Mouse (Mus musculus) gastrocnemius, postnatal 4 days (tissue): ENCODE measurements at regions not wholly inside any gene's neighbourhood (a gene's known extent, or its start where the extent isn't known, plus 50 kb on each side); places are given as distances from the start of the nearest gene placed in this dataset.

Experiments used
- DNase-seq, 2 experiments: peaks; one replicate each; pipeline ENCODE4 v3.0.0; 2021 to 2022; ENCODE audit warnings: low spot score in 2 of 2, mixed read lengths in 2 of 2

DNA sequence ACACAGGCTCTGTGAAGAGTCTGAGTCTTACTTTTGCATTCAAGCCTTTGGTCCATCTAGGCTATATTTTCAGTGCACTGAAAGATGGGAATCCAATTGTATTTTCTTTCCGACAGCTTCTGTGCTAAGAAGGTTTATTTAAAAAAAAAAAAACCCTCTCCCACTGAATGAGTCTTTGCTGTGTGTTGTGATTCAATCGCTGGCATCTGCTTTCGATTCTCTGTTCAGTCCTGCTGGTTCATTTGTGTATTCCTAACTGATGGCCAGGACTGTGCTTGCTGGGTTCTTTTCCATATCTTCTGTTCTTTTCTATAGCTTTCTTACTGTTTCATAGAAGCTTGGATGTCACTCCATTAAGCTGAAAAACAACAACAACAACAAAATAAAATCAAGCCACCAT is 132.9 kb downstream of the Tex36 start:
- no peak for DNase-seq

DNA sequence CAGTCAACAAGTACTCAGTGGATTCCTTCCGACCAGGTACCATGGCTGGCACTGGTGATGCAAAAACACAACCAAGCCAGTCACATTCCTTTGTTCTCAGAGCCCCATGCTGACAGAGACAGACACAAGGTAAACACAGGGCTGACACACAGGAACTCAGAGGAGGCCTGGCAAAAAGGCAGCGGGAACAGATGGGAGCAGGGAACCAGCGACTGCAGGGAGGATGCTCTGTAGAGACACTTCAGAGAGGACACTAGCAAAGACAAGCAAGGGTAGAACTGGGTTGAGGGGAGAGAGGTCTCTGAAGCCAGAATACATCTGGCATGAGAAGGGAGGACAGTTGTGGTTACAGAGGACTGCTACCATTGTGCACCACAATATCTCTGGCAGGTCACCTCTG is 133.6 kb downstream of the Tex36 start:
- DNase-seq: no peak

GRCm38 (mm10) chr7:133467579-133467978 is 134.4 kb downstream of the Tex36 start:
- DNase-seq: no peak

DNA sequence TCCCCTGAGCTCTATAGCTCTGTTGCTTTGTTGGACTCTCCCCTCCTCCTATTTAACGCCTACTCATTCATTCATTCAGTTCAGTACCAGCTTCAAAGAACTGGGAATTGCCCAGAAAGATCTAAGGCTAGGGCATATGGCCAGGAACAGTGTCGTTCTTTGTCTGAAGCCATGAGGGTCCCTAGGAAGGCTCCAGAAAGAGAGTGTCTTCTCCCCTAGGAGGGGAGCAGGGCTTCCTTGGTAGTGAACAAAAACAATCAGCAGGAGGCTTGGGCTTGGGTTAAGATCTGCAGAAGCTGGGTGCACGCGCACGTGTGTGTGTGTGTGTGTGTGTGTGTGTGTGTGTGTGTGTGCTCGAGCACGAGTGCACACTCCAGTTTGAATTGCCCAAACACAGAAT is 142.7 kb downstream of the Tex36 start:
- no peak for DNase-seq

DNA sequence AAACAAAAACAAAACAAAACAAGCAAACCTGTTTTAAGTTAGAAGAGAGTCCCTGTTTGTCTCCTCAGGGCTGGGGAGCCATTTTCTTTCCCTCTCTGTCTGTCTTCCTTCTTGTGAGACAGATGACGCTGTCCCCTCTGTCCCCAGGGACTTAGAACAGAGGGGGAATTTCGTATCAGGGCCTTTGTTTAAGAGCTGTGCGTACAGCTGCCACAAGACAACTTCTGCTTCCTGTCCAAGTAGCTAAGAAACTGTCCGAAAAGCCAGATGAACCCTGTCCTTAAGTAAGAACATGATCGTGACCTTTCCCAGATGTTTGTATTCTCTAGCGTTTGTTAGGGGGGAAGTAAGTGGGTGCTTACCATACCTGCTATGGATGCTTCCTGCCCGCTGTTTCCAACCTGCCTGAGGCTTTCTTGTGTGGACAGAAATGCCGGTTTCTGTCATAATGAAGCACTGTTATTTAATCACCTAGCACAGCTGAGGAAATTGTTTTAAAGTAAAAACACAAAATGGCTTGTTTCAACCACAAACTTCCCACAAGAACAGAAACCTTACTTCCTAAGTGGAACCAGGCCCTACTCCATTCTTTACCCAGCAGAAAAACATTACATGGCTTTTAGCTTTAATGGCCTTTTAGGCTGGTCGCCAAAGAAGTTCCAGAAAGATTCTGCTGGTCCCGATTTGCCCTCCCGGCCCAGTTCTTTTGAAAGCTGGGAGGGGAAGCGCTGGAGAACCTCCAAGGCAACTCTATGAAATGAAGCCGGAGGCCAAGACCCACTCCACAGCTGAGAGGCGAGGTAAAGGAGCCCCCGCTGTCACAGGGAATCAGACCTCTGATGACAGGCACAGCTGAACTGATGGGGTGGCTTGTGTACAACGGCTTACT is 144.3 kb downstream of the Tex36 start:
- DNase-seq: peak in 1 of 2 experiments; percentile 21

- DNase-seq: no peak
Observed at GRCm38 (mm10) chr7:133450246-133450645, 151.7 kb downstream of the Tex36 start.

- no peak for DNase-seq
Observed at GRCm38 (mm10) chr7:133447079-133447478, 154.9 kb downstream of the Tex36 start.

GRCm38 (mm10) chr7:133441661-133442060 is 160.3 kb downstream of the Tex36 start:
- no peak for DNase-seq

- DNase-seq: no peak
Observed at GRCm38 (mm10) chr7:133441169-133441568, 160.8 kb downstream of the Tex36 start.

- no peak for DNase-seq
Observed at GRCm38 (mm10) chr7:133440711-133441110, 161.2 kb downstream of the Tex36 start.

- DNase-seq: no peak
Observed at GRCm38 (mm10) chr7:133440086-133440485, 161.9 kb downstream of the Tex36 start.

- DNase-seq: no peak
Observed at GRCm38 (mm10) chr7:133438631-133439030, 163.3 kb downstream of the Tex36 start.

GRCm38 (mm10) chr7:133437866-133438265 is 164.1 kb downstream of the Tex36 start:
- no peak for DNase-seq

DNA sequence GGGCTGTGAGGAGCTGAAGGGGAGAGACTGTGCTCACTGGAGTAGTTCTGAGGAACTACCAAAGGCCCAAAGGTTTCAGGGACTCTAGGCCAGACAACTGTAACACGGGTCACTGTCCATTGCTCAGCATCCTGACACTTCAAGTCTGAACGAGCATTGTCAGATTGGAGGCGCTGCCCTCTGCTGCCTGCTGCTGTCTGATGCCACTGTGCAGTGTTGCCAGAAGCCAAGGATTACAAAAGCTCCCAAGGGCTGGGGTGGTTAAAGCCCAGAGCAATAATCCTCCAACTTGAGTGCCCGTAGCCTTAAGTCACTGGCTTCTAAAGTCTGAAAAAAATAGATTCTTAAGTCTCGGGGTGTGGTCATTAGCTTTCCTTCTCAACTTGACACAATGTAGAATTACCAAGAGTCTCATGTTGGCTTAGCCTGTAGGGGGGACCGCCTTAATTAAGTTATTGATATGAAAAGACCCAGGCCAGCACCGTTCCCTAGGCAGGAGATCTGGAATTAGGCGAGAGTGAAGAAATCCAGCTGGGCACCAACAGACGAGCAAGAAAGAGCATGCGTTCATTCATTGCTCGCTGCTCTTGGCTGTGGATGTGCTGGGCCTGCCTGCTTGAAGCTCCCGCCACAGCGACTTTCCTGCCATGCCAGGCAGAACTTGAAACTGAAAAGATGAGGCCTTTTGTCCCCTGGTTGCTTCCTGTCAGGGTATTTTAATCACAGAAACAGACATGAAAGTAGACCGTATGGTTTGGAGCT is 166.2 kb downstream of the Tex36 start:
- no peak for DNase-seq

DNA sequence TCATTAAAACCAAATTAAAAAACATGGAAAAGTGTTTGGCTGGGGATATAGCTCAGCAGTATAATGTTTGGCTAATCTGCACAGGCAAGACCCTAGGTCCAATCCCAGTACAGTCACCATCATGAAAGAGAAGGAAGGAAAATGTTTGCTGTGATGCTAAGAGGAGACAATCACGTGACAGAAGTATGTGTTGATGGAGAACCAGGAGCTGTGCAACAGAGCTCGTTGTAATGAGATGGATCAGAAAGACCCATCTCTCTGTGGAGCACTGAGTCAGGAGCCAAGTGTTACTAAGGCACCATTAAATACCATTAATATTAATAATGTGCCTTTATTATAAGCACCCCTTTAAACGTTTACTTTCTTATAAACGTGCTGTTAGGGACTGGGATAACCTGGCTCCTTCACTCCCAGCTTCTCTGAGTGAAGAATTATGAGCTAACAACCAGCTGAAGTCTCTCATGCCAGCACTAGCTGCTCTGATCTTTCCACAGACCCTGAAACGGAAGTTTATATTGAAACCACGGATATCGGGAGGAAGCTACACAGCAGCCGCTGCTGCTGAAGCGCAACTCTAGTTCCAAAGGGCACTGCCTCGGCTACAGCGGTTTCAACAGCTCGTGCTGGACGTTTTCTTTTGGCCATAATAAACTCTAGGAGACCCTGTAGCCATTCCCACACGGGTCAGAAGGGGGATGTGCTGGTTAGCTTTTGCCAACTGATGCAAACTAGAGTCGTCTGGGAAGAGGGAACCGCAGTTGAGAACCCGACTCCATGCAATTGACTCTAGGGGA is 167.7 kb downstream of the Tex36 start:
- no peak for DNase-seq

DNA sequence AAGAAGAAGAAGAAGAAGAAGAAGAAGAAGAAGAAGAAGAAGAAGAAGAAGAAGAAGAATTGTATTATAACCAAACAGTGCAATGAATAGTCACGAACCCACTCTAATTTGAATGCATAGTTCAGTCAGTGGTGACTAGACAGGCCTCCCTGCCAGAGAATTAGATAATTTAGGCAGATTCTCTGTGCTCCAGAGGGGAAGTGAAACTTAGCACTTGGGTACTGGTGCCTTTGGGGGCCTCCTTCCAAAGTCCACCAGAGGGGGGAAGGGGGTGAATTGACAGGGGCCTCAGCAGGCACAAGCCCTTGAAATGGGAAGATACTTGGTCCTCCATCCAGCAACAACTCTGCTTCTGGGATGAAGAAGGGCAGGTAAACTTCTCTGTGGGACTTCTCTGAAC is 169.6 kb downstream of the Tex36 start:
- DNase-seq: no peak

GRCm38 (mm10) chr7:133402072-133402471 is 199.9 kb downstream of the Tex36 start:
- no peak for DNase-seq

DNA sequence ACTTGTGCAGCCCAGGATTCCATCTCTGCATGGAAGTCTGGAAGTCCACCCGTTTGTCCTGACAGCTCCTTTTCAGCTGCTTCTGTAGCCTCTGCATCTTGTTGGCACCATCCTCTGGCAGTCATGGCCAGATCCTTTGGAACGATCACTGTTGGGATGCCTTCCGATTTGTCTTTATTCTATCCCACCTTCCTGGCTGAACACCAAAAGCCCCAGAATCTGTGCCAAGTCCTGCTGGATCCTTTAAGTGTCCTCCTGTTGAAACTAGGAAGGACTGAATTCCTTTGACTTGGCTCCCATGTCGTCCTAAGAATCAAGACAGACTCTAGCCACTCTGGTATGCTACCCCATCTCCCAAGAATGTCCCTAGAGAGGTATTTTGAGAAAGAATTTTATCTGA is 201.3 kb downstream of the Tex36 start:
- DNase-seq: no peak

DNA sequence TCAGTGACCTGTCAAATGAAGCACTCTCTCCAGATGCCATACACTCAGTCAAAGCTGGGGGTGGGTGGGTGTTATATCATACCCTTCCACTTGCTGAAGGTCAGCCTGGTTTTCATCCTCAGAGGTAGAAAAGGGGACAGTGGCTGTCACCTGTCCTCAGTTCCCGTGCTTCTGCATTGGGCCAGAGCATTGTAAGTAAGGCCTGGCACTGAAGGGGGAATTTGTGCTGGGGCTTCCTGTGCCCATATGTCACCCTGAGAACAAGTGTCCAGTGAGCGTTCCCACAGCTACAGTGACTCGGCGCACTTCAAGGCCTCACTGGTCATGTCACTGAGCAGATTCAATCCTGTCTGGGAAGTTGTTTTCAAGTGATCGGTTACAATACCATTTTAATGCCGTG is 213.2 kb downstream of the Tex36 start:
- no peak for DNase-seq

DNA sequence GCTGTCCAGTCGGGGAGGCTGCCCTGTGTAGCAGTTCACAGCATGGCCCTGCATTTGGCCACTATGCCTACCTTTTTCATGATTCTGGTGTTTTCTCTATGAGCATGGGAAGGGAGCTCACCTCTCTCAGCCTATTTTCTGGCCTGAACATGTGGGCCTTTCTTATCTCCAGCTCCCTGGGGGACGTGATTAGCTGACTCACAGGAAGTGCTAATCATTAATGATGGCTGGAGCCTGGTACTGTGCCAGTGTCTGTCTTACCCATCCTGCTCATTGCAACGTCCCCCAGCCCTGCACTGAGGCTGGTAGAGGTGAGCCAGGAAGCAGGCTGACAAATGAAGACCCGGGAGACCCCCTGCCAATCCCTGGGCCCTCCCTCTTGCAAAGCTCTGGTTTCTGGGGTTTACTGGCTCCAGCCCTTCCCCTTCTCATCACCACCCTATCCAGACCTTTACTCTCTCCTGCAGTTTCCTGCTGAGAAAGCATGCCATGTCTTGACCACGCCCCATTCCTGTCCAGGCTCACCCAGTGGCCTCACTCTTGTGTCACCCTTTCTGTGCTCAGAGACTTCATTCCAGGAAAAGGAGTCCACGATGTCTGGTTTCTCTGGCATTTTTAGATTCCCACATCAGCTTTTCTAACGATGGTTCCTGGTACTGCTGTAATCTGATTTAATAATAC is 219.8 kb downstream of the Tex36 start:
- no peak for DNase-seq

DNA sequence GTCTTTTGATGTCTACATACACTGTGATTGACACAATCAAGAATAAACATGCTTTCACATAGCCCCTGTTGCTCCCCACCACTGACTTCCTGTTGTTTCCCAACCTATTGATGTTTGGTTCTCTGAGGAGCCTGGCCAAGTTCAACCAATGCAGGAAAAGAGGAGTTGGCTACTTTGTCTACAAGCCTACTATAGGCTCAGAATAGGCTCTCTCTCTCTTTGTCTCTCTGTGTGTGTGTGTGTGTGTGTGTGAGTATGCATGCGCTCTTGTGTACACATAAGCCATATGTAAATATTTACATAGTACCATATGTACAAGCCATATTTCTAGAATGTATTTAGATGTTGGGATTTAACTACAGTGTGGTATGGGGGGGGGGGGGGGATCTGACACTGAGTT is 222.6 kb downstream of the Tex36 start:
- no peak for DNase-seq
